Mouse (Mus musculus): ENCODE measurements at regions not wholly inside any gene's neighbourhood (a gene's known extent, or its start where the extent isn't known, plus 50 kb on each side); places are given as distances from the start of the nearest gene placed in this dataset.
"Not testable (repeated sequence)": the region's sequence is repeated elsewhere in the genome, so short reads cannot be mapped to it uniquely, and the experiment has no call there.

DNA sequence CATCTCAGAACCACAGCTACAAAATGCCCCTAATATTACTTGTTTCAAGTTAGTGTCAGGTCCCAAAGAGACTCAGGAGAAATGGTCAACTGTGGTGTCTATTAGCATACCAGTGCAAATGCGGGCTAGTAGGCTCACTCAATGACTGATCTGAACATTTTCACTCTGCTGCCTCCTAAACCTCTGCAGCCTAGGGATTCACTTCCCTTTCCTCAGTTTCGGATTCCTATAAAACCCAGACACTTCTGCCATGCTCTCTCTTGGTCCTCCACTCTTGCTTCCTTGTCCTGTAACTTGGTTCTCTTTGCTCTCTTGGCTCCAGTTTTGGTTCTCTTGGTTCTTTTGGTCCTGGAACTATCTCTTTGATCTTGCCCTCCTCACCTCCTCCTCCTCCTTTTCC lies 206.3 kb upstream of the Spef2 start:
- DNase-seq: no peak

DNA sequence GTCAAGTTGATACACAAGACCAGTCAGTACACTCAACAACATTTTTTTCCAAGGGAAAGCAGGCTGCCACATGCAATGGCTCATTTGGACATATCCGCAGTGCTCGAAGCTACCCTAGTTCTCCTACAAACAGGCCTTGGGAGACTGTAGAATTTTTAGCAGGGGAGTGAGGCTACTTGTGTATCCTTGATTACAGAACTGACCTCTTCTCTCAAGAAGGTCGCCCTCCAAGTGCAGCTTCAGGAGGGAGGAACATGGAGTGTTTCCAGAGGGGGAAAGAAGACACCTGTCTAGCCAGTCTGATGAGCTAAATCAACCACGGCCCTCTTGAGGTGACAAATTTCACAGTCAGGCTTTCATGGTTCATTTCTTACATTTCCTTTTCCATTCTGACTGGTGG lies 202.0 kb upstream of the Prlr start:
- no peak for DNase-seq

DNA sequence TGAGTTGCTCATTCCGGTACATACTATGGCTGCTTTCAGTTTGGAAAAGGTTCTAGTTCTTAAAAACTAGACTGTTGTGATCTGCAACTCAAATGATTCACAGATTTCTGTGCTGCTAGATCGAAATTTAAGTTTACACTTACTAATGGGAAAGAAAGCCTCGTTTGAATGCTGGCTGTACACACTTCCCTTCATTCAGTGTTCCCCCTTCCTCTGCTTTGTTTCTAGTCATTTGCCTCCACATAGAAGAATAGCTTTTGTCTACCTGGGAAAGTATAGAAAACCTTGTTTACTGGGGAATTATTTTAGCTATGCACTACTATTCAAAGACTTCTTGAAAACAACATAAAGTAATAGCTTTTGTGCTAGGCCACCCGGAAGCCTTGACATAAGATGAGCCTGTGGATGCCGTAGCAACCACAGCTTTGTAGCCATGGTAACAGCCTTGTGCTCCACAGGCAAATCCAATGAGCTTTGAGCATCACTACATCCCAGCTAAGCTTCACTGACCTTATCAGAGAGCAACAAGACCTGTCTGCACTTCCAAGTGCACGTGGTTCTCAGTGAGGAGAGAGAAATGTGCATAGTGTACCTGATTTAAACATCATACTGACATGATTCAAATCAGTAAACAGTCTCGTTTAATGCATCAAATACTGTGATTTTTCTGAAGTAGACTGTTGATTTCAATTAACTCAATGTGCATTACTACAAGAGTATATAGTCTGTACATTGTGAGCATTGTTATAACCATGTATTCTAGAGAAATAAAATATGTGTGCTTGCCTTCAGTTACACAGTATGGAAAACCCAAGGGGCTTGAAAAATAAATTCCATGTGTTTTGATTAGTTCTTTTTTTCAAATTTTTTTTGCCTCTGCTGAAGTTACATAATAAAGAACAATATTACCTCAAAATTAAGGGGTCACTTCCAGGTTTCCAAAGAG lies 165.5 kb upstream of the Prlr start:
- no peak for DNase-seq

DNA sequence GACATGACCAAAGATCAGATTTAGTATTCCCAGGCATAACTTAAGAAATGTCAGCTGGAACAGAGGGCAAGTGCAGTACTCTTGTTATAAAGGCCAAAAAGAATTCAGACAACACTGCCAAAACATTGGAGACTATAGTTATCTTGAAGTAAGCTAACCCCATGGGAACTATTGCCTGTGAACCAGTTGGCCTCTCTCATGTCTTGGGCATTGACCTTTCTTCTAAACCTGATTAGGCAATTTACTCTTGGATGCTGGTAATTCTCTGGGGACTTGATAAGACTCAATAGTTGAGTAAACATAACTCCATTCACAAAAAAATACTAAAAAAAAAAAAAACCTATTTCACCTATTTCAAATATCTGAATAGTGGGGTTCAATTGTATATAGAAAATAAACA lies 159.8 kb upstream of the Prlr start:
- DNase-seq: no peak

DNA sequence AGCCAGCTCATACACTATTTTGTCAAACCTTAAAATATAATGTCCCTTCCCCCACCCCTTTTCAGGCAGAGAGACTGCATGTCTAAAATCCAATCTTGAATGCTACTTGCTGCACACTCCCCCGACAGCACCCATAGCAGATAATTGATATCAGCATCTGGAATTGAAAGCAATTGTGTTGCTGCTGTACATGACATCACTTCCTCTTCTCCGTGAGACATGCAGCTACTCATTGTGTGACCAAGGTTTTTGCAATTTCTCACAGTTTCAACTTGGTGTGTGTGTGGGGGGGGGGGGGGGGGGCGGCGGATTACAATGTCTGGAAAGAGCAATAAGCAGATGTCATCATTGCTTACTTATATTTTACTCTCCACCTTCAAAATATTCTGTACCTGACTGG lies 147.1 kb upstream of the Prlr start:
- DNase-seq: no peak

DNA sequence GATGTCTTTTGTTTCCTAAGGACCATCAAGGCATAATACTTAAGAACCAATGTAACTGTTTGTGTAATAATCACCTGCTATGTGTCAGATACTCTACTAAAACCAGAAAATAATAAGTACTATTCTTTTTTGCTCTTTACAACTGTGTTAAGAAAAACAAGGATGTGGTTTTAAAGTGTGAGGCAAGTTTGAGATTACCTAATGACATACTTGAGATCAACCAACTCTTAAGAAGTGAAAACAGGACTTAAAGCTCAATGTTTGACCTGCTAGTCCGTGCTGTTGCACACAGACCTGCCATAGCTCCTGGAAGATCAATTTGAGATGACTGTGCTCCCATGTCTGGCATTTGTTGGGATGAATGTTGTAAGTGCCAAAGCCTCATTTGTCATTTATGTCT lies 141.5 kb upstream of the Prlr start:
- DNase-seq: no peak

DNA sequence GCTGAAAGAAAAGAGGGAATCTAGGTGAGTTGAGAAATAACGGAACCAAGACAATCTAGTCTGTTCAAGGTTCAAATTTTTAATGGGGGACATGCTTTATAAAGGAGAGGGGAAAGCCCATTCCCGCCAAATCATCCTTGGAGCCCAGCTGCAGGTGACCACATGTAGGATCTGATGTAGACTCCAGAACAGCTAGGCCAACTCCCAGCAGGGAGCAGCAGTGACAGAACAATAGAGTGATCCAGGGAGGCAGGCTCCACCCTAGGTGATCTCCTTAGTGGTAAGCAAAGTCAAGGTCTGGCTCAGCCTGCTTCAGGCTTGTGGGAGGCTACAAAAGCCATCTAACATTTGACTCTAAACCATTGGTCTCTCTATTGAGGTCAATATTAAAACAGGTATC lies 140.5 kb upstream of the Prlr start:
- DNase-seq: not testable (repeated sequence)

DNA sequence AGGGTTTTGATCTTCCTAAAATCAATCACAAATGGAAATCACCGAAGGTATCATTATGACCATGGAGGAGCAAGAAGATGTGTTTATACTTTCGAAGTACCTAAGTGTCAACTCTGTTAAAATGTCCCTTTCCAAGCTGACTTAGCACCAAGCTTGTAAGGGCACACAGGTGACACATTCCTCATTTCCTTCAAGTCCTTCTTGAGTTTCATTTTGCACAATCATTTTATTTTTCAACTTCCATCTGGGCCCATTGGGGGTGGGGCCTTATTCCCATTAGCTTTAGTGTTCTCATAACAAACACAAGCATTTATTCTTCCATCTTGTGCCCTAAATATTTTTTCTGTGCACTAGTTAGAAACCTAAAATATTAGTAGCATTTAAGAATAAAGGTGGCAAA lies 103.5 kb upstream of the Prlr start:
- no peak for DNase-seq

DNA sequence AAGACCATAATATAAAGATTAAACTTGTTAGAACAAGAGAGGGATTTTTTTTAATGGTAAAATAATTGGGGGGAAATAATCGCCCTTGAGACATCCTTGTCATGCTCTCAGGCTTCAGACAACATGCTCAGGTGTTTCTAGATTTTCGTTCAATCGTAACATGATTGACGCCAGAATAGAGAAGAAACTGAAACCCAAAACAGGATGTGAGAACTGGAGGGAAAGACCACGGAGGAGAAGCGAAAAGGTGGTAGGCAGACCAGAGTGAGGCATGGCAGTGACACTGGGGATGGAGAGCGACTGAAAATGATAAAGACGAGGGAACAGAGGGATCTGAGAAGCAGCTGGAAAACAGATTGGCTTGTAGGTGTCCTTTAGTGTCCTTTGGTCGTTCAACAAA lies 102.1 kb upstream of the Prlr start:
- no peak for DNase-seq

DNA sequence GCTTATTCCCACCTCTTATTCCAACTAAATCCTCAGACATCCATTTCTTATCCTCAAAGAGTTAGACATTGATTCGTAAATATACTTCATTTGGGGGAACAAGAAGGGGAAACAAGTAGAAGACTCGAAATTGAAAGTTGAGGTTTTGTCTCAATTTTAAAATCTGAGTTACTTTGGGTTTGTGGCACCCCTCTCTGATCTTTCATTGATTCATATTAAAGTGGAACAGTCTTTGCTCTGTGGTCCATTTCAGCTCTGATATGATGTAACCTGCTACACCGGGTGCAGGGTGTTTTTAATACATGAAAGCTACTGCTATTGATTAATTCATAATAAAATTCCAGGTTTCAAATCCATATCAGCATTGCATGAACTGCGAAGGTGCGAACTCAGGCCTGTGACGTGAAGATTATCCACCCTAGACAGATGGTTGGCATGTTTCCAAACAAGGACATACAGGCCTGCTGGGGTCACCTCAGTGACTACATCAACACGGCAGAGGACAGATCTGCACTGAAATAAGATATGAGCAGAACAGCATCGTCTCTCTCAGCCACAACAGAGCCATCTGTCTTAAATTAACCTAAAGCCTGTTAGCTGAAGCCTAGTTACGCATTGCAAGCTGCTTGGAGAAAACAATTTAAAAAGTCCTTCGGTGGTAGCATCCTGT lies 101.5 kb upstream of the Prlr start:
- DNase-seq: no peak

DNA sequence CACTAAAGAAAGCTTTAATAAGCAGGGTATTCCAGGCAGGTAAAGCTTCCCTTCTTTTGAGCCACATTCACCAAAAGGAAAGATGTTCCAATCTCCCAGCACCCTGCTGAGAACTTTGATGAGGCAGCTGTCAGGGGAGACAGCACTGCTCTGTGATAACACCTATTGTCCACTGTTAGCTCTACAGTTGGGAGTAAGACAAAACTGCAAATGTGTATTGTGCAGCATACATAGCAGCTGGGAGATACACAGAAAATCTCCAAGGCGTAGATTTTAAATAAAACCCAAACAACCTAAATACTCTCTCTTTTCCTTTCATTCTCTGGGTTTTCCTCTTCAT lies 101.0 kb upstream of the Prlr start:
- DNase-seq: peak; percentile 0

DNA sequence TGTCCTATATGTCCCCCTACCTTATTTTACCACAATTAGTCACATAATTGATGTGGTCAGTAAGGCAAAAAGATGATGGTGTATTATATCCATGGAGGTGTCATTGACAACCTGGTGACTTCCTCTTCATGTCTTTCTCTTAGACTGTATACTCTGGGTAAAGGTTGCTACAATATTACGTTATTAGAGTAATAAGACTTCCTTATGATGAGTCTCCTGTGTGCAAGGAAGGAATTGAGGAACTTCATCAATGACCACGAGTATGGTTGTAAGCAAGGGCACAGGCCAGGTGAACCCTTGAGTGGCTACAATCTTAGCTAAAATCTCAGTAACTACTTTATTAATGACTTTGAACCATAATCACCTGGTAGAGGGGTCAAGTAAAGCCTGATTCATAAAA lies 98.6 kb upstream of the Prlr start:
- no peak for DNase-seq

DNA sequence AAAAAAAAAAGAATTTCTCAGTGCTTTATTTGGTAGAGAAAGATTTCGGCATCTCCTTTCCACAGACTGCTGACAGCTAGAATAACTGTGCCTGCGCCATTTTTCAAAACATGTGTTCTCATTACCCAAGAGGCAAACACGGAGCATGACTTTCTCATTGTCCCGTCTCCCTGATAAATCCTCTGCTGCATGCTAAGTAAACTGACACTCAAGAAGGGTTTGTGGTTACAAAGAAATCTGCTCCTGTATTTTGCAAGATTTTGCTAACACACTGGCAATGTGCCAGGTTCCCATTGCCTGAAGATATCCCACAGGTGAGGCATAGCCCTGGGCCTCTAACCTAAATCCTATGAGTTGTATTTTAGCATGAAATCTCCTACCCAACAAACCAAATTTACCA lies 97.5 kb upstream of the Prlr start:
- DNase-seq: no peak

DNA sequence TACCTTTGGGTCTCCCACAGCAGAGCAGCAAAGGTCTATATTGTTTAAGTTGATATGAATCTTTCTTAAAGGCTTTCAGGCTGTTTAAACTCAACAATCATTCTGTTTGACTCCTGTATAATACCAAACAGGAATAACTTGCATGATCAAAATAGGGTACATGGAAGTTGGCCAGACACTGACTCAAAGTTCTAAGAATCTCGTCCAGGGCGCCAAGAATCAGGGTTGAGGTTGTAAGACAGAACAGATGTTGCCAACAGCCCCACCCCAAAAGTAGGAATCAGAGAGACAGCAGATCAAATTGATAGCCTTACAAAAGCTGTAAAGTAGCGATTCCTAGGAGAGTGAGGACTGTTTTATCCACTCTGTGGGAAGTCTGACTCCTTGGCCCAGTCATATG lies 88.3 kb upstream of the Prlr start:
- DNase-seq: no peak

DNA sequence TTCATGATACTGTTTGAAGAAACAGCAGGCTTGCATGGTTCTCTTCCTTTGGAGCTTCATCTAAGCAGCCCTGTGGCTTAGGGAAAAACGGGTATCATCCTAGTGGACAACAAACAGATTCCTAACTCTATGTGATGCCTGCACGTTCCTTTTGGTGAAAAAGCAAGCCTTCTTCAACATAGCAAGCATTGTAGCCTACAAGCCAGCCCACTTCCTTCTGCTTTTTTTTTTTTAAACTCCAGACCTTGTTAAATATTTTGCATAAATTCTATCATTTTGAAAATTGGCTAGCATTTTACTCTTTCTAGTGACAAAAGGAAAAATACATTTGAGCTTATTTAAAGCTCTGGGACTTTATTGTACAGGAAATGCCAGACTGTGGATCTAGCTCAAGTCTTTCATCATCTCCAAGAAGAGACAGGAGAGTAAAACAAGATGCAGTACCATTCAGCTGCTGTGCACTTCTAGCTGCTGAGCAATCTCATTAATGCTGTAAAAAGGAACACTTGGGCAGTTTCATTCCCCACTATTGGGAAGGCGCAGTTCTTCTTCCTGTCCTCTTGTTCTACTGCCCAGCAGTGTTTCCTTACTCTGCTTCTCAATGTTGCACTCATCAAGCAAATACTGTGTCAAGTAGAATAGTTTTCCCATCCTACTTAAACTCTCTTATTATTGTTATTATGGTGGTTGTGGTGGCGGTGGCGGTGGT lies 86.5 kb upstream of the Prlr start:
- no peak for DNase-seq

DNA sequence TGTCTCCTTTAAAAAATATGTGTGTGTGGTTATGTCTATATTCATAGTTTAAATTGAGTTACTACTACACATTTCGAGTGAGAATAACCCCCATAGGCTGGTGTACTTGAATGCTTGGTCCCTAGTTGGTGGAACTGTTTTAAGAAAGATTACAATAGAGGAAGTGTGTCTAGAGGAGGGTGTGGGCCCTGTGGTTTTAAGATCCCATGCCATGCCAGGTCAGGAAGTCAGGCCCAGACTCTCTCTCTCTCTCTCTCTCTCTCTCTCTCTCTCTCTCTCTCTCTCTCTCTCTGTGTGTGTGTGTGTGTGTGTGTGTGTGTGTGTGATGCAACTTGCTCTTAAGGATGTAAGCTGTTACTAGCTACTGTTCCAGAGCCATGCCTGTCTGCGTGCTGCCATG lies 73.7 kb upstream of the Prlr start:
- no peak for DNase-seq

DNA sequence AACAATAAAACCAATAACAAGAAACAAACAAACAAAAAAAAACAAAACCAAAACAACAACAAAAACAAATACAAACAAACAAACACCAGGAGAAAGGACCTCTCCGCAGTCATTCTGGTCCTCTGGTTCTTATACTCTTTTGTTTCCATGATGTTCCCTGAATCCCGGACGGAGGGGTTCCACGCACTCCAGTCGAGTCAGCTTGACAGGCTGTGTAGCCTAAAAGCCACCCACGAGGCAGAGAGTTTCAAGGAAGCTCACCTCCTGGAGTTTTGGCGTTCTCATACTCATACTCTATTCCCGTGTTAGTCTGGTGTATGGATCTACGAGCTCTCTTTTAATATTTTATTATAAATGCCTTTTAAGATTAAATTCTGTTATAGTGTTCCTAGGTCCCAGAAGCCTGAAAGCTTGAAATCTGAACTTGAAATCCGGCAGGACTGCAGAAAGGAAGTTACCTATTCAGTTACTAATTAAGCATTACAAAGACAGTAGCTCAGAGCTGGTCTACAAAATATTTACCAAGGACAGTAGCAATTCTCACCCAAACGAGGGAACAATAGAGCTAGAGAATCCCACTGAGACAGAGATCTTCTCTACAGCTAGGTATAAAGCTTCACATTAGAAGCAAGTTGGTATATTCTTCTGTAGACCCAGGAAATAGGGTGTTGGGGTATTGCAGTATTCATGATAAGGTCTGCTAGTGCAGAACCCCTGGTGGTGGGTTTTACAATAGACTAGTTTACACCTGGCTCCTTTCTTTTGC lies 71.6 kb upstream of the Prlr start:
- DNase-seq: not testable (repeated sequence)

DNA sequence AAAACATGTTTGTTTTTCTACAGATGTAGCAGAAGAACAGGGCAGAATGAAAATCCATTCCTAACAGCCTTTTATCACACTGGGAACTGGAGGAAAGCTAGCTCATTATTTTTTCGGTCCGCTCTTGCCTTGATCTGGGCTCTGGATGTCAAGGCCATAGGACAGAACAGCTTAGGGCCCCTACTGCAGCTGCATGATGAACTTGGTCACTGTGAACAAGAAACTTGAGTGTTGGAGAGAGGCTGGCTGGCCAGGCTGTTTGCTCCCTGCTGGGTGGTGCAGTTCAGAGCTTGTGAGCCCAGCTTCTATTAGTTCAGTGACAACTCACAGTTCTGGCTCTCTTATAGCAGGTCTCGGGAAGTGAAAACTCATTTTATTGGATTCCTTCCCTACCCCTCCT lies 70.2 kb upstream of the Prlr start:
- DNase-seq: no peak

Data from cerebellum, adult 9-10 months (tissue).